Mouse (Mus musculus) heart, embryonic 10.5 days (tissue): ENCODE data around the gene Htr1d. TPM values are rescaled to one million over a fixed set of nuclear protein-coding genes. Genes with fewer than 3 reads are reported as not detected.

ENCODE experiments used
- DNase-seq: peaks from one replicate; pipeline ENCODE4 v3.0.0-alpha.2; 2017; ENCODE audit warnings: low spot score
- H3K27ac ChIP-seq: fragments of 300-500 bp; sonication (generic); 2 replicates; pipeline ENCODE4 v1.5.1; 2016; ENCODE audit warnings: mild to moderate bottlenecking
- H3K27me3 ChIP-seq: fragments of 300-500 bp; sonication (generic); 2 replicates; pipeline ENCODE4 v1.6.1; 2016; ENCODE audit warnings: mild to moderate bottlenecking; ENCODE audit not compliant: poor library complexity, insufficient read depth, severe bottlenecking
- H3K36me3 ChIP-seq: fragments of 300-500 bp; sonication (generic); 2 replicates; pipeline ENCODE4 v1.6.1; 2016; ENCODE audit warnings: mild to moderate bottlenecking, moderate library complexity
- H3K4me1 ChIP-seq: fragments of 300-500 bp; sonication (generic); 2 replicates; pipeline ENCODE4 v1.6.1; 2016; ENCODE audit warnings: mild to moderate bottlenecking
- H3K4me3 ChIP-seq: fragments of 300-500 bp; sonication (generic); 2 replicates; pipeline ENCODE4 v1.5.1; 2016; ENCODE audit warnings: mild to moderate bottlenecking, moderate library complexity
- H3K9me3 ChIP-seq: fragments of 300-500 bp; sonication (generic); 2 replicates; pipeline ENCODE4 v1.6.1; 2016; ENCODE audit warnings: mild to moderate bottlenecking, moderate library complexity
- WGBS: fragments of 180-500 bp; shearing (Covaris S2); methylation state at CpG from one replicate; pipeline ENCODE4 v1.1.7; 2016; 5-methylcytosine and 5-hydroxymethylcytosine counted together
- polyA plus RNA-seq: library from polyadenylated mRNA; unstranded; fragments of >200 nt; fragmentation: Nextera tagmentation; extraction: Ambion mirVana; gene quantifications from 2 replicates; pipeline ENCODE4 v1.2.1, GENCODE M21; 2016

The Htr1d gene
- polyA plus RNA-seq, 1 experiment from 2014 or later: 0.19 TPM

DNA sequence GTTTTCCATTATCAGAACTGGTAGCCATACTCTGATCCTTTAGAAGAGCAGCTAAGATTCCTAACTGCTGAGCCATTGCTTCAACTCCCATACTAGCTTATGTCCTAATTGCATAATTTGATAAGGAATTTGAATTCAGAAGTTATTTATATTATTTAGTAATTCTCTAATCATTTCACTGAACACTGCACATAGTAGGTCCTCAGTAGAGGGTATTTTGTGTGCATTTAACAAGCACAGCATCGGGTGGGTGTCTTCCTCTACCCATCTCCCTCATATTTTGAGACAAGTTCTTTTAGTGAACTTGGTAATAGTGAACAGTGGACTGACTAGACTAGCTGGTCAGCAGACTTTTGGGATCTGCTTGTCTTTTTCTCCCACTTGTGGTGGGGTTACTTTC lies 53.4 kb downstream of the Htr1d start:
- H3K4me1 ChIP-seq: peaks cover 16% of the 10 kb centered on the region
- DNase-seq: no peak
- no peaks in the 10 kb centered on the region for H3K27me3 ChIP-seq
- no peak overlapping the region for H3K27ac ChIP-seq
- H3K9me3 ChIP-seq: no peaks in the 10 kb centered on the region
- no peaks in the 10 kb centered on the region for H3K36me3 ChIP-seq
- no peak overlapping the region for H3K4me3 ChIP-seq
- 87% methylated on average over 1 of the region's 1 CpGs for WGBS

- no peaks in the 10 kb centered on the region for H3K4me1 ChIP-seq
- H3K9me3 ChIP-seq: no peaks in the 10 kb centered on the region
- H3K36me3 ChIP-seq: peaks cover 7% of the 10 kb centered on the region; the same call in 1 of the 2 replicates
- no peak for DNase-seq
- 78% methylated on average over 2 of the region's 2 CpGs for WGBS
- H3K27me3 ChIP-seq: no peaks in the 10 kb centered on the region
- H3K4me3 ChIP-seq: no peak overlapping the region
- H3K27ac ChIP-seq: no peak overlapping the region
These were observed 63.2 kb downstream of the Htr1d start for GRCm38 (mm10) chr4:136486549-136486948.

Other genes with a start within 250 kb of the Htr1d start
- 3.4 and 3.7 TPM in 2 replicates for gene Asap3, start 217.2 kb upstream of the Htr1d start, polyA plus RNA-seq
- 35.6 and 47.2 TPM in 2 replicates for gene Tcea3, start 175.8 kb upstream of the Htr1d start, polyA plus RNA-seq
- gene Zfp46, start 138.8 kb upstream of the Htr1d start, polyA plus RNA-seq: 14.6 and 18.7 TPM in 2 replicates
- 126 and 148 TPM in 2 replicates for gene Hnrnpr, start 112.6 kb upstream of the Htr1d start, polyA plus RNA-seq
- 0.18 TPM in 1 of 2 replicates, not detected in the other for gene 6030445D17Rik, start 38.7 kb downstream of the Htr1d start, polyA plus RNA-seq
- gene Luzp1, start 46.2 kb downstream of the Htr1d start, polyA plus RNA-seq: 96.4 and 126 TPM in 2 replicates
- gene Kdm1a, start 179.2 kb downstream of the Htr1d start, polyA plus RNA-seq: 31.5 and 50.1 TPM in 2 replicates
- not detected in 2 replicates for gene Tex46, start 186.9 kb downstream of the Htr1d start, polyA plus RNA-seq
- gene Lactbl1, start 199.1 kb downstream of the Htr1d start, polyA plus RNA-seq: not detected in 2 replicates